ENCODE assay signal across 8 mouse cellular contexts in genomic region chr3:96222774-96223173, GRCm38 (mm10). TPM values are rescaled to one million over a fixed set of nuclear protein-coding genes. Genes with fewer than 3 reads are reported as not detected.
A peak's percentile ranks its signal among the peaks of the same experiment; 100 is the strongest.
DNase-seq lines count a peak whose midpoint lies in the region; ATAC-seq and TF ChIP-seq lines count a peak whose summit lies in the region.

No protein-coding gene starts in this region.

- H3K9ac ChIP-seq in limb, embryonic 11.5 days (ENCODE audit: low read length) = no peak overlapping the region
- no peak overlapping the region for H3K9ac ChIP-seq in hindbrain, postnatal 0 days (replicated peaks; ENCODE audit: low read length)

- TF ChIP-seq CTCF in hindbrain, postnatal 0 days (IDR thresholded peaks at IDR 0.05; ENCODE audit: low read depth) = no peak

- WGBS in limb, embryonic 11.5 days = 91% methylated on average over 4 of the region's 4 CpGs
- 93% methylated on average over 4 of the region's 4 CpGs for WGBS in limb, embryonic 10.5 days
- 74% methylated on average over 4 of the region's 4 CpGs for WGBS in hindbrain, postnatal 0 days

- H3K4me1 ChIP-seq in limb, embryonic 11.5 days (ENCODE audit: control insufficient read depth, insufficient read depth, low read length) = peaks cover 12% of the 10 kb centered on the region
- peaks cover 33% of the 10 kb centered on the region for H3K4me1 ChIP-seq in limb, embryonic 10.5 days
- H3K4me1 ChIP-seq in hindbrain, postnatal 0 days (ENCODE audit: insufficient read depth, low read length) = peaks cover 16% of the 10 kb centered on the region

- ATAC-seq in limb, embryonic 11.5 days (ENCODE audit: insufficient number of reproducible peaks, low FRiP score, low TSS enrichment, low read depth) = no peak
- ATAC-seq in hindbrain, postnatal 0 days = no peak

- no peak overlapping the region for H3K27ac ChIP-seq in limb, embryonic 11.5 days (replicated peaks; ENCODE audit: low read depth, low read length)
- H3K27ac ChIP-seq in limb, embryonic 10.5 days = no peak overlapping the region
- H3K27ac ChIP-seq in hindbrain, postnatal 0 days = no peak overlapping the region

- H3K9me3 ChIP-seq in limb, embryonic 11.5 days (ENCODE audit: control insufficient read depth, low read length) = no peaks in the 10 kb centered on the region
- H3K9me3 ChIP-seq in limb, embryonic 10.5 days (replicated peaks) = no peaks in the 10 kb centered on the region
- no peaks in the 10 kb centered on the region for H3K9me3 ChIP-seq in hindbrain, postnatal 0 days (ENCODE audit: low read length)

- H3K4me2 ChIP-seq in limb, embryonic 11.5 days (ENCODE audit: low read depth, severe bottlenecking) = 0 out of 2 replicates have a peak overlapping the region, but pooled peaks have one; percentile 2
- H3K4me2 ChIP-seq in hindbrain, postnatal 0 days (ENCODE audit: low read depth, low read length) = peak overlapping the region; percentile 79
- peak overlapping the region; percentile 93 for H3K4me2 ChIP-seq in myocyte (ENCODE audit: low read depth)

- no peak overlapping the region for H3ac ChIP-seq in myocyte (ENCODE audit: control insufficient read depth, insufficient read length)

- H3K4me3 ChIP-seq in limb, embryonic 11.5 days (ENCODE audit: low read depth, low read length) = no peak overlapping the region
- no peak overlapping the region for H3K4me3 ChIP-seq in limb, embryonic 10.5 days
- H3K4me3 ChIP-seq in hindbrain, postnatal 0 days (ENCODE audit: low read length) = no peak overlapping the region
- H3K4me3 ChIP-seq in myocyte = peak overlapping the region; percentile 47

- no peaks in the 10 kb centered on the region for H3K27me3 ChIP-seq in limb, embryonic 11.5 days (ENCODE audit: control insufficient read depth, insufficient read depth, low read length)
- no peaks in the 10 kb centered on the region for H3K27me3 ChIP-seq in limb, embryonic 10.5 days (ENCODE audit: low read depth, poor library complexity, severe bottlenecking)
- no peaks in the 10 kb centered on the region for H3K27me3 ChIP-seq in hindbrain, postnatal 0 days (ENCODE audit: insufficient read depth, low read length)
- no peaks in the 10 kb centered on the region for H3K27me3 ChIP-seq in myocyte (ENCODE audit: control insufficient read depth, insufficient read depth, insufficient read length)

- TF ChIP-seq POLR2A in myocyte (IDR thresholded peaks at IDR 0.05; ENCODE audit: insufficient read length, low read depth) = no peak

- no peaks in the 10 kb centered on the region for H3K36me3 ChIP-seq in limb, embryonic 11.5 days (ENCODE audit: control insufficient read depth, insufficient read depth, low read length)
- H3K36me3 ChIP-seq in limb, embryonic 10.5 days = no peaks in the 10 kb centered on the region
- no peaks in the 10 kb centered on the region for H3K36me3 ChIP-seq in hindbrain, postnatal 0 days (ENCODE audit: insufficient read depth, low read length)
- H3K36me3 ChIP-seq in myocyte (ENCODE audit: control insufficient read depth, insufficient read depth) = no peaks in the 10 kb centered on the region

- H3K79me2 ChIP-seq in myocyte (ENCODE audit: control insufficient read depth, insufficient read depth) = no peaks in the 10 kb centered on the region

- DNase-seq in cerebellum, adult 9-10 months = peak; percentile 59
- no peak for DNase-seq in cerebellum, adult 11-12 months
- DNase-seq in limb, embryonic 11.5 days (ENCODE audit: low spot score) = no peak
- no peak for DNase-seq in limb, embryonic 10.5 days (ENCODE audit: low spot score)
- no peak for DNase-seq in hindbrain, postnatal 0 days (ENCODE audit: low spot score)
- no peak for DNase-seq in ovary, adult 18-20 months (ENCODE audit: low spot score)
- DNase-seq in T-cell, adult 2 months (ENCODE audit: low spot score) = no peak

TF ChIP-seq in myocyte, 11 proteins besides CTCF, POLR2A, EP300 and RAD21:
- TF ChIP-seq REST (IDR thresholded peaks at IDR 0.05; ENCODE audit: insufficient read depth, insufficient read length) (no peak), MYOG (IDR thresholded peaks at IDR 0.05; ENCODE audit: control insufficient read depth in 1 of 3, insufficient read depth in 1 of 3, insufficient read length in 2 of 3, low read depth in 2 of 3) (no peak), USF1 (IDR thresholded peaks at IDR 0.05; ENCODE audit: low read depth) (no peak), POLR2AphosphoS2 (IDR thresholded peaks at IDR 0.05; ENCODE audit: insufficient read length, low read depth) (no peak), CEBPB (IDR thresholded peaks at IDR 0.05; ENCODE audit: insufficient read depth, poor library complexity, severe bottlenecking) (no peak), TCF12 (IDR thresholded peaks at IDR 0.05; ENCODE audit: insufficient read depth, poor library complexity, severe bottlenecking) (no peak)

RNA-seq across cellular contexts. Expression of gene Hist2h2be, which starts 1.9 kb away (rescaled TPM):
- 7.2 and 7.6 TPM in 2 replicates for polyA plus RNA-seq in limb, embryonic 11.5 days (2014; fragmentation: Nextera tagmentation; extraction: Ambion mirVana)
- polyA plus RNA-seq in limb, embryonic 10.5 days (2016; fragmentation: Nextera tagmentation; extraction: Ambion mirVana) = 3.4 and 5.8 TPM in 2 replicates
- 10.1 and 15.4 TPM in 2 replicates for total RNA-seq in hindbrain, postnatal 0 days (2014; rRNA removed)
- 4.0 and 4.1 TPM in 2 replicates for polyA plus RNA-seq in hindbrain, postnatal 0 days (2015; fragmentation: Nextera tagmentation; extraction: Ambion mirVana)
- 2.2 TPM for polyA plus RNA-seq in myocyte (2012; fragmentation: generic; extraction: Trizol)

RNA-seq across cellular contexts. Expression of gene Hist2h2ac, which starts 2.1 kb away (rescaled TPM):
- 12.6 and 13.5 TPM in 2 replicates for polyA plus RNA-seq in limb, embryonic 11.5 days (2014; fragmentation: Nextera tagmentation; extraction: Ambion mirVana)
- 11.7 and 16.3 TPM in 2 replicates for polyA plus RNA-seq in limb, embryonic 10.5 days (2016; fragmentation: Nextera tagmentation; extraction: Ambion mirVana)
- total RNA-seq in hindbrain, postnatal 0 days (2014; rRNA removed) = 718 and 726 TPM in 2 replicates
- polyA plus RNA-seq in hindbrain, postnatal 0 days (2015; fragmentation: Nextera tagmentation; extraction: Ambion mirVana) = 3.6 and 3.9 TPM in 2 replicates
- 1.3 TPM for polyA plus RNA-seq in myocyte (2012; fragmentation: generic; extraction: Trizol)

RNA-seq across cellular contexts. Expression of gene Hist2h2ab, which starts 3.1 kb away (rescaled TPM):
- polyA plus RNA-seq in limb, embryonic 11.5 days (2014; fragmentation: Nextera tagmentation; extraction: Ambion mirVana) = 1.6 TPM in 1 of 2 replicates, not detected in the other
- polyA plus RNA-seq in limb, embryonic 10.5 days (2016; fragmentation: Nextera tagmentation; extraction: Ambion mirVana) = 0.63 and 1.2 TPM in 2 replicates
- 74.8 and 161 TPM in 2 replicates for total RNA-seq in hindbrain, postnatal 0 days (2014; rRNA removed)
- polyA plus RNA-seq in hindbrain, postnatal 0 days (2015; fragmentation: Nextera tagmentation; extraction: Ambion mirVana) = not detected in 2 replicates
- not detected for polyA plus RNA-seq in myocyte (2012; fragmentation: generic; extraction: Trizol)

RNA-seq across cellular contexts. Expression of gene Bola1, which starts 3.3 kb away (rescaled TPM):
- polyA plus RNA-seq in limb, embryonic 11.5 days (2014; fragmentation: Nextera tagmentation; extraction: Ambion mirVana) = 68.2 and 68.9 TPM in 2 replicates
- 74.2 and 76.5 TPM in 2 replicates for polyA plus RNA-seq in limb, embryonic 10.5 days (2016; fragmentation: Nextera tagmentation; extraction: Ambion mirVana)
- 40.4 and 42.9 TPM in 2 replicates for total RNA-seq in hindbrain, postnatal 0 days (2014; rRNA removed)
- polyA plus RNA-seq in hindbrain, postnatal 0 days (2015; fragmentation: Nextera tagmentation; extraction: Ambion mirVana) = 62.1 and 63.0 TPM in 2 replicates
- 88.0 TPM for polyA plus RNA-seq in myocyte (2012; fragmentation: generic; extraction: Trizol)

RNA-seq across cellular contexts. Expression of gene Hist2h3c2, which starts 16.2 kb away (rescaled TPM):
- 9.2 and 10.6 TPM in 2 replicates for polyA plus RNA-seq in limb, embryonic 11.5 days (2014; fragmentation: Nextera tagmentation; extraction: Ambion mirVana)
- 6.5 and 7.3 TPM in 2 replicates for polyA plus RNA-seq in limb, embryonic 10.5 days (2016; fragmentation: Nextera tagmentation; extraction: Ambion mirVana)
- total RNA-seq in hindbrain, postnatal 0 days (2014; rRNA removed) = 441 and 602 TPM in 2 replicates
- polyA plus RNA-seq in hindbrain, postnatal 0 days (2015; fragmentation: Nextera tagmentation; extraction: Ambion mirVana) = 1.6 and 2.3 TPM in 2 replicates
- polyA plus RNA-seq in myocyte (2012; fragmentation: generic; extraction: Trizol) = 22.7 TPM

Comparison
In these comparisons a context has a peak if more than half of its experiments do, and no peak if none do; other contexts are left out.
1. H3K4me2 ChIP-seq: peak in every context shown above with its lines; median percentile 93 in myocyte; 79 in hindbrain, postnatal 0 days; 2 in limb, embryonic 11.5 days.